Comparison of ENCODE assay signal across 13 mouse cellular contexts in the genomic region with DNA sequence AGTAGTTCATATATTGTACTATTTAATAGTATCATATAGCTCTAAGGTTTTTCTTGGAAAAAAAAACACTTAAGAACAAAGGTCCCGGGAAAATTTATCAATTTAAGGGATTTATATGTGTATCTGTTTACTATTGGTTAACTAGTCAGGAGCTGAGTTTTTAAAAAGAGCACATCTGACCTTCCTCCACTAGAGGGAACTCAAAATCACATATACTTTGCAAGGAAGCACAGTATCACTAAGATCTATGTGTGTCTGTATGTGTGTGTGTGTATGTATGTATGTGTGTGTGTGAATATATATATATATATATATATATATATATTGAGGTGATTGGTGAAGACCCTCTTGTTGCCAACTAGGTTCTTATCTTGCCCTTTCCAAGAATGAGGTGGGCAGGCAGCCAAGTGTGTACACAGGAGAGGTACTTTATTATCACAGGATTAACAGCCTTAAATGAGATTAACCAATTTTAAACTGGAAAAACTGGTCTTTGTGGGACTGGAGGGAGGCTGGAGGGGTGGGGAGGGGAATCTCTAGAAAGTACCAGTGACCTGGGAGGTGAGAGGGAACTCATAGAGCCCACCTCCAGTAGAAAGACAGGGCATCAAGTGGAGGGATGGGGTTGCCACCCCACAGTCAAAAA.
A peak's percentile ranks its signal among the peaks of the same experiment; 100 is the strongest.
DNase-seq lines count a peak whose midpoint lies in the region; ATAC-seq lines count a peak whose summit lies in the region.
"Had no signal": no experiment of that assay in that cellular context is flagged by ENCODE, and none has a peak within 500 bp of the region (broad histone marks: within the 10 kb centered on the region; RNA-seq: fewer than 3 reads in every experiment).

No protein-coding gene starts in this region.

- H3K27ac ChIP-seq in forebrain, embryonic 14.5 days (ENCODE audit: low read depth, low read length): no peak overlapping the region
- no peak overlapping the region for H3K27ac ChIP-seq in forebrain, embryonic 10.5 days
- H3K27ac ChIP-seq: hindbrain, embryonic 14.5 days; neural tube, embryonic 15.5 days had no signal

- no peak overlapping the region for H3K4me2 ChIP-seq in forebrain, embryonic 14.5 days (ENCODE audit: low read length)
- H3K4me2 ChIP-seq: heart, embryonic 12.5 days; hindbrain, embryonic 14.5 days; neural tube, embryonic 15.5 days had no signal

- intact Hi-C loops in left cerebral cortex, postnatal 4 days (cut with DNase I): loop anchor here (10.0 kb wide), 1 partner anchor 105 kb away; no protein-coding TSS in a partner anchor
- intact Hi-C loops in left cerebral cortex, postnatal 36 days (cut with DNase I): no loop called here

- ATAC-seq in forebrain, embryonic 14.5 days: no peak
- ATAC-seq: midbrain, embryonic 16.5 days had no signal

- H3K36me3 ChIP-seq in forebrain, embryonic 14.5 days (ENCODE audit: control insufficient read depth, insufficient read depth, low read length): no peaks in the 10 kb centered on the region
- H3K36me3 ChIP-seq in forebrain, embryonic 10.5 days (replicated peaks): no peaks in the 10 kb centered on the region
- H3K36me3 ChIP-seq: heart, embryonic 12.5 days; neural tube, embryonic 15.5 days had no signal

- no peaks in the 10 kb centered on the region for H3K9me3 ChIP-seq in forebrain, embryonic 14.5 days (replicated peaks; ENCODE audit: control insufficient read depth, low read length)
- no peaks in the 10 kb centered on the region for H3K9me3 ChIP-seq in forebrain, embryonic 10.5 days
- H3K9me3 ChIP-seq: heart, embryonic 12.5 days; neural tube, embryonic 15.5 days had no signal

- WGBS in forebrain, embryonic 14.5 days: 78% methylated on average over 1 of the region's 1 CpGs
- 81% methylated on average over 1 of the region's 1 CpGs for WGBS in forebrain, embryonic 10.5 days

- H3K9ac ChIP-seq in forebrain, embryonic 14.5 days (ENCODE audit: low read length): no peak overlapping the region
- H3K9ac ChIP-seq: heart, embryonic 12.5 days; hindbrain, embryonic 14.5 days; neural tube, embryonic 15.5 days had no signal

- no peaks in the 10 kb centered on the region for H3K27me3 ChIP-seq in forebrain, embryonic 14.5 days (replicated peaks; ENCODE audit: control insufficient read depth, insufficient read depth, low read length)
- H3K27me3 ChIP-seq in forebrain, embryonic 10.5 days (ENCODE audit: poor library complexity, severe bottlenecking): no peaks in the 10 kb centered on the region
- H3K27me3 ChIP-seq: heart, embryonic 12.5 days; neural tube, embryonic 15.5 days had no signal

- no peaks in the 10 kb centered on the region for H3K4me1 ChIP-seq in forebrain, embryonic 14.5 days (ENCODE audit: control insufficient read depth, insufficient read depth, low read length)
- H3K4me1 ChIP-seq in forebrain, embryonic 10.5 days: no peaks in the 10 kb centered on the region
- H3K4me1 ChIP-seq: heart, embryonic 12.5 days; neural tube, embryonic 15.5 days had no signal

- DNase-seq in forebrain, embryonic 14.5 days (ENCODE audit: low spot score): peak; percentile 36
- no peak for DNase-seq in forebrain, embryonic 10.5 days (ENCODE audit: extremely low spot score, low spot score)
- DNase-seq in left cerebral cortex, postnatal 4 days: peak; percentile 6
- no peak for DNase-seq in left cerebral cortex, postnatal 36 days (ENCODE audit: low spot score in 2 of 2)
- DNase-seq in 3T3-L1 (ENCODE audit: low read depth, low spot score) (peak; percentile 37), adipocyte (ENCODE audit: low spot score) (peak; percentile 26)
- no peak for DNase-seq in thymus, postnatal 4 days
- no peak for DNase-seq in spleen, postnatal 14 days (ENCODE audit: low spot score in 2 of 2)
- DNase-seq: right cerebral cortex, adult 18-20 months had no signal

- H3K4me3 ChIP-seq in forebrain, embryonic 14.5 days (ENCODE audit: low read depth, low read length): no peak overlapping the region
- H3K4me3 ChIP-seq in forebrain, embryonic 10.5 days: no peak overlapping the region
- H3K4me3 ChIP-seq: heart, embryonic 12.5 days; neural tube, embryonic 15.5 days had no signal

Comparison
In these comparisons a context has a peak if more than half of its experiments do, and no peak if none do; other contexts are left out.
1. DNase-seq: peak in forebrain, embryonic 14.5 days (single experiment), left cerebral cortex, postnatal 4 days (single experiment), 3T3-L1 (single experiment) and adipocyte (single experiment); none in forebrain, embryonic 10.5 days (single experiment), left cerebral cortex, postnatal 36 days (0 of 2), thymus, postnatal 4 days (single experiment) and spleen, postnatal 14 days (0 of 2).